7 mouse cellular contexts compared by ENCODE assay signal in genomic region chr8:50916733-50917113, GRCm38 (mm10).
DNase-seq lines count a peak whose midpoint lies in the region; ATAC-seq and TF ChIP-seq lines count a peak whose summit lies in the region.

No protein-coding gene starts in this region.

- no peak overlapping the region for H3K9ac ChIP-seq in liver, embryonic 12.5 days
- no peak overlapping the region for H3K9ac ChIP-seq in liver, postnatal 0 days (replicated peaks)
- H3K9ac ChIP-seq in forebrain, embryonic 14.5 days (ENCODE audit: low read length): peak overlapping the region; percentile 65
- H3K9ac ChIP-seq in stomach, embryonic 15.5 days: no peak overlapping the region

- no peak for ATAC-seq in liver, embryonic 12.5 days
- ATAC-seq in liver, postnatal 0 days: no peak
- ATAC-seq in forebrain, embryonic 14.5 days: no peak
- no peak for ATAC-seq in stomach, embryonic 15.5 days (ENCODE audit: insufficient read depth, low FRiP score, low read depth)

- H3K4me3 ChIP-seq in liver, embryonic 12.5 days: peak overlapping the region; percentile 45; the same call in 1 of the 2 replicates
- H3K4me3 ChIP-seq in liver, postnatal 0 days (ENCODE audit: low read depth, low read length): no peak overlapping the region
- H3K4me3 ChIP-seq in forebrain, embryonic 14.5 days (ENCODE audit: low read depth, low read length): peak overlapping the region; percentile 66
- peak overlapping the region; percentile 71 for H3K4me3 ChIP-seq in limb, embryonic 10.5 days
- peak overlapping the region; percentile 53 for H3K4me3 ChIP-seq in stomach, embryonic 15.5 days (replicated peaks)

- DNase-seq in liver, postnatal 0 days: no peak
- DNase-seq in forebrain, embryonic 14.5 days (ENCODE audit: low spot score): no peak
- no peak for DNase-seq in limb, embryonic 10.5 days (ENCODE audit: low spot score)
- DNase-seq in spleen, postnatal 10 days (ENCODE audit: low spot score in 2 of 2): no peak
- no peak for DNase-seq in retina, embryonic 14.5 days (ENCODE audit: low spot score)

- peak overlapping the region; percentile 69 for H3K4me2 ChIP-seq in liver, embryonic 12.5 days
- no peak overlapping the region for H3K4me2 ChIP-seq in liver, postnatal 0 days (ENCODE audit: low read depth, low read length)
- H3K4me2 ChIP-seq in forebrain, embryonic 14.5 days (ENCODE audit: low read length): peak overlapping the region; percentile 99
- H3K4me2 ChIP-seq in stomach, embryonic 15.5 days: peak overlapping the region; percentile 100

- H3K27me3 ChIP-seq in liver, embryonic 12.5 days (replicated peaks): peaks cover 28% of the 10 kb centered on the region
- H3K27me3 ChIP-seq in liver, postnatal 0 days (ENCODE audit: insufficient read depth, low read length): peaks cover 21% of the 10 kb centered on the region
- H3K27me3 ChIP-seq in forebrain, embryonic 14.5 days (replicated peaks; ENCODE audit: control insufficient read depth, insufficient read depth, low read length): peaks cover 6% of the 10 kb centered on the region
- peaks cover 49% of the 10 kb centered on the region for H3K27me3 ChIP-seq in limb, embryonic 10.5 days (ENCODE audit: low read depth, poor library complexity, severe bottlenecking)
- peaks cover 15% of the 10 kb centered on the region for H3K27me3 ChIP-seq in stomach, embryonic 15.5 days (replicated peaks)

- TF ChIP-seq CTCF in liver, postnatal 0 days (IDR thresholded peaks at IDR 0.05; ENCODE audit: low read depth): no peak

- H3K27ac ChIP-seq in liver, embryonic 12.5 days: no peak overlapping the region
- H3K27ac ChIP-seq in liver, postnatal 0 days (ENCODE audit: low read depth): no peak overlapping the region
- H3K27ac ChIP-seq in forebrain, embryonic 14.5 days (ENCODE audit: low read depth, low read length): peak overlapping the region; percentile 48; the same call in 1 of the 2 replicates
- H3K27ac ChIP-seq in limb, embryonic 10.5 days: no peak overlapping the region
- no peak overlapping the region for H3K27ac ChIP-seq in stomach, embryonic 15.5 days

- no peak for TF ChIP-seq EP300 in liver, postnatal 0 days (IDR thresholded peaks at IDR 0.05; ENCODE audit: low read depth)

- H3K9me3 ChIP-seq in liver, embryonic 12.5 days (replicated peaks): no peaks in the 10 kb centered on the region
- no peaks in the 10 kb centered on the region for H3K9me3 ChIP-seq in liver, postnatal 0 days (ENCODE audit: low read length)
- H3K9me3 ChIP-seq in forebrain, embryonic 14.5 days (replicated peaks; ENCODE audit: control insufficient read depth, low read length): no peaks in the 10 kb centered on the region
- no peaks in the 10 kb centered on the region for H3K9me3 ChIP-seq in limb, embryonic 10.5 days (replicated peaks)
- H3K9me3 ChIP-seq in stomach, embryonic 15.5 days: no peaks in the 10 kb centered on the region

- 4% methylated on average over 8 of the region's 8 CpGs for WGBS in liver, embryonic 12.5 days (ENCODE audit: insufficient replicate concordance)
- WGBS in liver, postnatal 0 days (ENCODE audit: insufficient replicate concordance): 6% methylated on average over 8 of the region's 8 CpGs
- under 1% methylated on average over 8 of the region's 8 CpGs for WGBS in forebrain, embryonic 14.5 days
- 2% methylated on average over 8 of the region's 8 CpGs for WGBS in limb, embryonic 10.5 days
- WGBS in stomach, embryonic 15.5 days: 3% methylated on average over 8 of the region's 8 CpGs

- no peaks in the 10 kb centered on the region for H3K4me1 ChIP-seq in liver, embryonic 12.5 days
- H3K4me1 ChIP-seq in liver, postnatal 0 days (ENCODE audit: insufficient read depth): no peaks in the 10 kb centered on the region
- H3K4me1 ChIP-seq in forebrain, embryonic 14.5 days (ENCODE audit: control insufficient read depth, insufficient read depth, low read length): 0 out of 2 replicates have a peak, but pooled peaks cover 5% of the 10 kb centered on the region
- H3K4me1 ChIP-seq in limb, embryonic 10.5 days: peaks cover 14% of the 10 kb centered on the region
- H3K4me1 ChIP-seq in stomach, embryonic 15.5 days: 0 out of 2 replicates have a peak, but pooled peaks cover 4% of the 10 kb centered on the region

- no peaks in the 10 kb centered on the region for H3K36me3 ChIP-seq in liver, embryonic 12.5 days
- no peaks in the 10 kb centered on the region for H3K36me3 ChIP-seq in liver, postnatal 0 days (replicated peaks; ENCODE audit: insufficient read depth, low read length)
- H3K36me3 ChIP-seq in forebrain, embryonic 14.5 days (ENCODE audit: control insufficient read depth, insufficient read depth, low read length): no peaks in the 10 kb centered on the region
- H3K36me3 ChIP-seq in limb, embryonic 10.5 days: no peaks in the 10 kb centered on the region
- no peaks in the 10 kb centered on the region for H3K36me3 ChIP-seq in stomach, embryonic 15.5 days
